Mouse (Mus musculus) testis, adult 2 months (tissue): ENCODE measurements at regions not wholly inside any gene's neighbourhood (a gene's known extent, or its start where the extent isn't known, plus 50 kb on each side); places are given as distances from the start of the nearest gene placed in this dataset.

Source experiments
- H3K27ac ChIP-seq: fragments of 200-500 bp; 2 replicates; pipeline ENCODE4 v1.5.1; 2012; ENCODE audit warnings: low read depth, low read length; ENCODE audit not compliant: control insufficient read depth, insufficient read depth
- H3K27me3 ChIP-seq: fragments of 200-500 bp; 2 replicates; pipeline ENCODE4 v1.6.1; 2012; ENCODE audit warnings: mild to moderate bottlenecking, low read length, moderate library complexity; ENCODE audit not compliant: control insufficient read depth, insufficient read depth
- H3K36me3 ChIP-seq: fragments of 200-500 bp; 2 replicates; pipeline ENCODE4 v1.6.1; 2012; ENCODE audit warnings: mild to moderate bottlenecking, low read length; ENCODE audit not compliant: control insufficient read depth, insufficient read depth
- H3K4me1 ChIP-seq: fragments of 200-500 bp; 2 replicates; pipeline ENCODE4 v1.6.1; 2012; ENCODE audit warnings: low read length; ENCODE audit not compliant: control insufficient read depth, insufficient read depth
- H3K4me3 ChIP-seq: fragments of 200-500 bp; 2 replicates; pipeline ENCODE4 v1.5.1; 2012; ENCODE audit warnings: low read depth, mild to moderate bottlenecking, low read length, moderate library complexity, mixed read lengths; ENCODE audit not compliant: control insufficient read depth
- CTCF ChIP-seq: fragments of 200-500 bp; IDR thresholded peaks from 2 replicates; pipeline ENCODE4 v1.5.1; 2012; ENCODE audit warnings: low read depth, mild to moderate bottlenecking, inconsistent platforms, low read length, moderate library complexity; ENCODE audit not compliant: control insufficient read depth, insufficient read depth, insufficient replicate concordance
- POLR2A ChIP-seq: fragments of 200-500 bp; IDR thresholded peaks from 2 replicates; pipeline ENCODE4 v1.6.1; 2012; ENCODE audit warnings: low read depth, mild to moderate bottlenecking, inconsistent platforms, low read length, moderate library complexity; ENCODE audit not compliant: control insufficient read depth

DNA sequence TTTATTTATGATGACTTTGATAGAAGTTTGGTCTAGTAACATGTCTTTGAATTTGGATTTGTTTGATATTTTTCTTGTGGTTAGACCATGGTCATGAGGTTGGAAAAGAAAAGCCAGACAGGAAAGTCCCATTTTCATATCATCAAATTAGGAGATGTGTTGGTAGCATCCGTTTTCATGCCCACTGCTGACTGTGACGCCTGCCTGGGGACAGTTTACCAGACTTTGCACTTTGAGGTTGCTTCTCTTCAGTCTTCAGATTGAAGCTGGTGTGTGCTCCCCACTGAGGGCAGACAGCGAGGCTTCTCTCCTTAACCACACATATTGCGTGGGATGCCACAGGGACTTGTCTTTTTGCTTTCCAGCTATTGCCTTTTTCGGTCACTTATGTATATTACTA is 283.7 kb upstream of the Rnaseh2b start:
- H3K36me3 ChIP-seq = no peaks in the 10 kb centered on the region
- no peak overlapping the region for H3K4me3 ChIP-seq
- H3K4me1 ChIP-seq = no peaks in the 10 kb centered on the region
- H3K27me3 ChIP-seq = no peaks in the 10 kb centered on the region
- TF ChIP-seq POLR2A = no peak
- no peak for TF ChIP-seq CTCF
- no peak overlapping the region for H3K27ac ChIP-seq

DNA sequence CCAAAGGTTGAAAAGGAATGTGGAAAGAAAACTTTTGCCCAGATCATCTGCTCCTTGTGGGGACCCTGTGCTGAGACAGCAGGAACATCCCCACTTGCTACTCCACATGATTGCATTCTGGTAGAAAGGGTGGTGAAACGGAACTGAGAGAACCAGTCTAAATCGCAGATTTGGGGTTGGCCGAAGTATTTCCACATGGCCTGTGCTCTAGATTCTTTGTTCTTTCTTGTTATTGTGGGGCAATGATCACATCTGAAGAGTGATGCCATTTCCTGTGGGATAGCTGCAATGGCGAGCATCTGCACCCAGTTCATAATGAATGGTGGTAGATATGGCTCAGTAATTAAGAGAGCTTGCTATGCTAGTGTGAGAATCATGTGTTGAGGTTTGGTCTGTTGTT is 273.6 kb upstream of the Rnaseh2b start:
- Histone ChIP-seq H3K36me3 (no peaks in the 10 kb centered on the region), H3K27ac (no peak overlapping the region), H3K4me3 (no peak overlapping the region), H3K4me1 (no peaks in the 10 kb centered on the region), H3K27me3 (no peaks in the 10 kb centered on the region)
- TF ChIP-seq CTCF (no peak), POLR2A (no peak)

DNA sequence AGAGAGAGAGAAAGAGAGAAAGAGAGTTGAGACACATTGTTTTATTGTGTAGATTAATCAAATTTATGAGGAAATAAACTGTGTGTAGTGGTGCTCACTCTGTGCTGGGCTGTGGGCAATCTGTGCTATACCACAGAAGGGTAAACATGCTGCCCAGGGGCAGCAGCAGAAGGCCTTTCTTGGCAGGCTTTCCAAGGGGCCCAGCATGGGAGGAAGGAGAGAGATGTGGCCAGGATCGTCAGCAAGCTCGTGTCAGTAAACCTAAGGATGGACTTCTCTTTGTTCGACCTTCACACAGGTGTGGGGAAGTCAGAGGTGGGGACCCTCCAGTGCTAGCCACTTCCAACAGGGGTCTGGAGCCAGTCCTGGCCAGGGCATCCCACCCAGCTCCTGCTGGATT is 271.4 kb upstream of the Rnaseh2b start:
- no peaks in the 10 kb centered on the region for H3K4me1 ChIP-seq
- no peaks in the 10 kb centered on the region for H3K27me3 ChIP-seq
- H3K4me3 ChIP-seq = no peak overlapping the region
- TF ChIP-seq POLR2A = no peak
- TF ChIP-seq CTCF = no peak
- no peaks in the 10 kb centered on the region for H3K36me3 ChIP-seq
- H3K27ac ChIP-seq = no peak overlapping the region

DNA sequence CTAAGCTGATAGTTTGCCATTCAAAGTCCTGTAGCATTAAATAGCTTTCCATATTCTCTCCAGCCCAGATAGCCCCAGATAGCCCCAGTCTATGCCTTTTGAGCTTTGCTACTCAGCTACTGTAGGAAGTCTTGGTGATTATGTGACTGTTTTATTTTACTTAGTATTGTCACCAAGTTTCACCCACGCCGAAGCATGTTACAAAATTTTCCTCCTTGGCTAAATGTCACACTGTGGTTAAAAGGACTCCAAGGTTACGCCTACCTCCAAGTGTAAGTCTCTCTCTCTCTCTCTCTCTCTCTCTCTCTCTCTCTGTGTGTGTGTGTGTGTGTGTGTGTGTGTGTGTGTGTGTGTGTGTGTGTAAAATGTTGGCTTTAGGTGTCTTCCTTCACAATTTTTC is 270.2 kb upstream of the Rnaseh2b start:
- Histone ChIP-seq H3K36me3 (no peaks in the 10 kb centered on the region), H3K4me3 (no peak overlapping the region), H3K27ac (no peak overlapping the region), H3K4me1 (no peaks in the 10 kb centered on the region), H3K27me3 (no peaks in the 10 kb centered on the region)
- TF ChIP-seq CTCF (no peak), POLR2A (no peak)

DNA sequence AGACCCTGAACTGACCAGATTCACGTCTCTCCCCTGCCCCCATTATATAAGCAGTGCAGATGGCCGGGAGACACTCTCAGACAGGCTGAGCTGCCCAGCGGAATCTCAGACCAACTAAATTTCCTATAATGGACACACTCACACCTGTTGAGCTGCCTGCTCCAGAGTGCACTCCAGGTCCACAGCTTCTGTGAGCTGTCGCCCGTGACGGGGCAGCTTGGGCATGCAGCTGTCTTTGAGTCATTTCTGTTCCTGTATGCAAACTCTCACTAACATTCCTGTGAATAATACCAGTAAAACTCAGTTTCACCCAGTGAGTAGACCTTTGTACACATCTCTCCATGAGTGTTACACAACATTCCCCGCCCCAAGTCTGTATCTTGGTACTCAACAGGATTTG is 269.4 kb upstream of the Rnaseh2b start:
- no peaks in the 10 kb centered on the region for H3K4me1 ChIP-seq
- no peaks in the 10 kb centered on the region for H3K36me3 ChIP-seq
- TF ChIP-seq POLR2A (no peak), CTCF (no peak)
- H3K4me3 ChIP-seq = no peak overlapping the region
- no peak overlapping the region for H3K27ac ChIP-seq
- H3K27me3 ChIP-seq = no peaks in the 10 kb centered on the region

DNA sequence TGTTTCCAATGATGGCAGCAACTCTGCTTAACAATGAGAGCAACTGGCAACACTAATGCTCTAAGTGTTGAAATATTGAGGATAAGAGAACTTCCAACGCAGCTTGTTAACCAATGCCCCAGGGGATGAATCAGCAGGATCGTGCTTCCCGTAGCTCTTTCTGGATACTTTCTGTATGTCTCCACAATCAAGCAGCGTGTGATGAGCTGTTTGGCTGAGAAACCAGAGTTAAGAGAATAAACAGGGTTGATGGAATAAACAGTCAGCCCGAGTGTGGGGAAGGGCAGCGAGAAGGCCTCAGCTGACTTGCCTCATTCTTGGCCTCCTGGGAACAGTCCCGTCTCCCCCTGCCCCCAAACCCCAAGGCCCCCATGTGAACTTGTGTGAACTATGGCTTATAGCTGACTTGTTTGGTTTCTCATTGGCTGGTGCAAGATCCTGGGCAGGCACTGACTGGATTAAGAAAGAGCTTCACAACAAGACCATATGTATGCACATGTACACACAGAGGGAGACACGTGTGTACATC is 264.6 kb upstream of the Rnaseh2b start:
- TF ChIP-seq POLR2A = no peak
- TF ChIP-seq CTCF = no peak
- Histone ChIP-seq H3K4me1 (no peaks in the 10 kb centered on the region), H3K27me3 (no peaks in the 10 kb centered on the region), H3K4me3 (no peak overlapping the region), H3K36me3 (no peaks in the 10 kb centered on the region), H3K27ac (no peak overlapping the region)

DNA sequence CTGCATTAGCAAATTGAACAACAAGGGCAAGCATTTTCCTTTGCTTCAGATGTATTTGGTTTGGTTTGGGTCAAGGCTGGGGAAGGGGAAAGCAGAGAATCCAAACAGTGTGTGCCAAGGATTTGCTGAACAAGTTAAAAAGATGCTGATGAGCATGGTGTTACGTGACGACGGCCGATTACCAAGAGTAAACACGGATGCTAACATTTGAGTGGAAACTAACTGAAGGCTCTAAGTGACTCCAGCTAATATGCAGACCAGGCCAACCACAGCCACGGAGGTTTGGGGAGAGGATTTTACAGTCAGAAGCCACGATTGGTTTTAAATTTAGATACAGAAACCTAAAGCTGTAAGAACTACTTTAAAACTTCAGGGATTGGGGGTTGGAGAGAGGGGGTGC is 262.3 kb upstream of the Rnaseh2b start:
- H3K4me1 ChIP-seq = no peaks in the 10 kb centered on the region
- H3K36me3 ChIP-seq = no peaks in the 10 kb centered on the region
- no peak overlapping the region for H3K4me3 ChIP-seq
- no peak overlapping the region for H3K27ac ChIP-seq
- no peaks in the 10 kb centered on the region for H3K27me3 ChIP-seq
- TF ChIP-seq CTCF = no peak
- TF ChIP-seq POLR2A = no peak

DNA sequence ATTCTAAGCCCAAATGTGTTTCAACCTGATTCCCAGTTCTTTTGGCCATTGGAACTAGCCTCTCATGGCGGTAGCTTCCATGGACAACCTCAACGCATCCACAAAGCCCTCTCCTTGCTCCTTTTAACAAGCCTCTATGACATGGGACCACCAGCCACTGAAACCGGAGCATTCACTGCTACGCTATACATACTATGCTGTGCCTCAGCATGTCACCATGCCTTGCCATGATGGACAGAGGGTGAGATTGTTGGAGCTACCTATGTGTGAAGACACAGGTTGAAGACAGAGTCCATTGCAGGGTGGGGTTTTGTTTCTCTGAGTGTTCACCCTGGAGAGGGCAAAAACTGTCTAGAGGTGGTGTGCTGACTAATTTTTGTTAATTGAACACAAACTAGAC is 258.7 kb upstream of the Rnaseh2b start:
- H3K4me3 ChIP-seq = no peak overlapping the region
- no peak overlapping the region for H3K27ac ChIP-seq
- no peak for TF ChIP-seq POLR2A
- TF ChIP-seq CTCF = no peak

More for the DNA sequence above, 258.7 kb upstream of the Rnaseh2b start:
- no peaks in the 10 kb centered on the region for H3K4me1 ChIP-seq
- no peaks in the 10 kb centered on the region for H3K36me3 ChIP-seq
- H3K27me3 ChIP-seq = no peaks in the 10 kb centered on the region
